Mouse (Mus musculus): ENCODE measurements around the gene Snorc. TPM values are rescaled to one million over a fixed set of nuclear protein-coding genes. Genes with fewer than 3 reads are reported as not detected.

The Snorc gene
- polyA plus RNA-seq, 1 experiment from 2014 or later, result 0.81 TPM

DNA sequence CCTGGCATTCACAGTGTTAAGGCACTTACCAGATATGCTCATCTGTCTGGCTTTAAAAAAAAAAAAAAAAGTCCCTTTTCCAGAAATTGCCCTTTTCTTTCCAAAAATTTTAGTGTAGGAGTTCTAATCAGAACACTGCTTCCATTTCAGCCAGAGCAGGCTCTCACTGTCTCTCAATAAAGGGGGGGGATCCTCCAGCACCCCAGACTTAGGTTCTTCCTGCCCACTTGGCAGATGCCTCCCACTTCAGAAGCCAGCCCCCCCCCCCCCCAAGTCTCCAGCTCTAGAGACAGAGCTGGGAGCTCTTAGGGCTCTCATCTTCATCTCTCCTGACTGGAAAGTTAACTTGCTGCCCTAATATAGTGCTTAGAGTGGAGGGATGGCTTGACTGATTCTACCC is 50.4 kb downstream of the Snorc start:
- no peak for ATAC-seq (ENCODE audit: low FRiP score)
- Histone ChIP-seq H3K36me3 (no peaks in the 10 kb centered on the region), H3K4me2 (0 out of 2 replicates have a peak overlapping the region, but pooled peaks have one; percentile 1), H3K4me1 (replicated peaks) (no peaks in the 10 kb centered on the region), H3K27ac (no peak overlapping the region), H3K4me3 (no peak overlapping the region), H3K9ac (peak overlapping the region; percentile 4; the same call in 1 of the 2 replicates), H3K9me3 (no peaks in the 10 kb centered on the region), H3K27me3 (no peaks in the 10 kb centered on the region)

DNA sequence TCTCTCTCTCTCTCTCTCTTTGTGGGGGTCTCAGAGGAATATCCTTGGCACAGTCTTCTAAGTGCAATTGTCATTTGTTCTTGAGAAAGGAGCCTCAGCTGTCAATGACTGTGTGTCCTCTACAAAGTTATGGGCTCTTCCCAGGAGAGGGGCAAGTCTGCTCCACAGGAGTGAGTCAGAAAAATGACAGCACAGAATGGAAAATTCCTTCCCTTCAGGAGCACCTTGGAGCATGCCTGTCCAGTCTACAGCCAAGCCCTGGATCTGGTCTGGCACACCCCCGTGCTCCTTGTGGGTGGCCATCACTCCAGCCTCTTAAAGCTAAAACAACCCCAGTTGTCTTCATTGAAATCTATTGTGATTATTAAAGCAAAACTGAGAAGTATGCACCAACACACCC is 51.5 kb downstream of the Snorc start:
- WGBS, result 62% methylated on average over 1 of the region's 1 CpGs
- no peak overlapping the region for H3K9ac ChIP-seq
- no peaks in the 10 kb centered on the region for H3K36me3 ChIP-seq
- no peak overlapping the region for H3K4me2 ChIP-seq
- ATAC-seq (ENCODE audit: low FRiP score), result no peak
- no peak overlapping the region for H3K4me3 ChIP-seq
- H3K4me1 ChIP-seq (replicated peaks), result no peaks in the 10 kb centered on the region
- H3K27ac ChIP-seq, result no peak overlapping the region
- no peaks in the 10 kb centered on the region for H3K9me3 ChIP-seq
- no peaks in the 10 kb centered on the region for H3K27me3 ChIP-seq

DNA sequence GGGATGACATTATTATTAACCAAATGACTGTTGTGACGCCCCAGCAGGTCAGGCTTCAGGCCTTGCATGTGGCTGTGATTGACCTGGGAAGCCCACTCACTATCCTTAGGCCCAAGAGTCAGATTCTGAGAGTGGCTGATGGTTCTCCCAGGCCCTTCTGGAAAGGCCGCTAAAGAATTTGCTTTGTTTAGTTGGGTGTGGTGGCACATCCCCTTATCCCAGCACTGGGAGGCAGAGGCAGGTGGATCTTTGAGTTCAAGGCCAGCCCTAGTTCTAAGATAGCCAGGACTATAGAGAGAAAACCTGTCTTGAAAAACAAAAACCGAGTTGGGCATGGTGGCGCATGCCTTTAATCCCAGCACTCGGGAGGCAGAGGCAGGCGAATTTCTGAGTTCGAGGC is 55.0 kb downstream of the Snorc start:
- no peak overlapping the region for H3K9ac ChIP-seq
- no peak overlapping the region for H3K27ac ChIP-seq
- 91% methylated on average over 7 of the region's 7 CpGs for WGBS
- H3K27me3 ChIP-seq, result no peaks in the 10 kb centered on the region
- no peaks in the 10 kb centered on the region for H3K36me3 ChIP-seq
- no peak overlapping the region for H3K4me2 ChIP-seq
- no peaks in the 10 kb centered on the region for H3K9me3 ChIP-seq
- H3K4me3 ChIP-seq, result no peak overlapping the region
- no peak for ATAC-seq (ENCODE audit: low FRiP score)
- no peaks in the 10 kb centered on the region for H3K4me1 ChIP-seq (replicated peaks)

Other genes starting within 250 kb of the Snorc start
- 1.3 and 1.5 TPM in 2 replicates for gene Efhd1, start 205.9 kb upstream of the Snorc start, polyA plus RNA-seq (2015; fragmentation: Nextera tagmentation; extraction: Ambion mirVana)
- gene Gigyf2, start 143.3 kb upstream of the Snorc start, polyA plus RNA-seq (2015; fragmentation: Nextera tagmentation; extraction: Ambion mirVana), result 75.2 and 79.7 TPM in 2 replicates
- gene Kcnj13, start 75.5 kb upstream of the Snorc start, polyA plus RNA-seq (2015; fragmentation: Nextera tagmentation; extraction: Ambion mirVana), result 13.8 and 31.2 TPM in 2 replicates
- gene Neu2, start 39.6 kb downstream of the Snorc start, polyA plus RNA-seq (2015; fragmentation: Nextera tagmentation; extraction: Ambion mirVana), result 0.16 and 0.22 TPM in 2 replicates
- 9.3 and 9.5 TPM in 2 replicates for gene Ngef, start 103.6 kb downstream of the Snorc start, polyA plus RNA-seq (2015; fragmentation: Nextera tagmentation; extraction: Ambion mirVana)
- 4.0 and 4.1 TPM in 2 replicates for gene Inpp5d, start 150.0 kb downstream of the Snorc start, polyA plus RNA-seq (2015; fragmentation: Nextera tagmentation; extraction: Ambion mirVana)

All from hindbrain, embryonic 13.5 days (tissue).